Mouse (Mus musculus) skeletal muscle tissue, adult 2 months (tissue): ENCODE measurements at regions not wholly inside any gene's neighbourhood (a gene's known extent, or its start where the extent isn't known, plus 50 kb on each side); places are given as distances from the start of the nearest gene placed in this dataset.
A peak's percentile ranks its signal among the peaks of the same experiment; 100 is the strongest.

Source experiments
- DNase-seq: peaks from one replicate; pipeline ENCODE4 v3.0.0-alpha.2; 2012; ENCODE audit warnings: low read depth, low spot score

DNA sequence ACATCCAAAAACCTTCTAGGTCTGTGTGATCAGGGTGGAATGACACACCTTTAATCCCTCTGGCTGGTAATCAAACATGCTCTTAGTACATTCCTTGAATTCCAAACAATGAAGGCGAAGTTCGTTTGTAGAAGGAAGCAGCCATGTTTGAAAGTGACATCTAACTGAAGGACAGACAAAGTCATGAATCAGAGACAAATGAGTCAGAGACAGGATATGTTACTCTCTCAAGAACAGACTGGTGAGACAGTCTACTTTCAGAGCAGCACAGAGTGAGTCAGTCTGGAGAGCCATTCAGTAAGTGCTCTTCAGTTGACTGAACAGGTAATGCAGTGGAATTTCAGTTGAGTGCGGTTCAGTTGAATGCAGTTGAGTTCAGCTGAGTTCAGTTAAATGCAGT is 150.4 kb downstream of the Cpe start:
- no peak for DNase-seq

GRCm38 (mm10) chr8:64539846-64540472 is 152.9 kb downstream of the Cpe start:
- DNase-seq = no peak

DNA sequence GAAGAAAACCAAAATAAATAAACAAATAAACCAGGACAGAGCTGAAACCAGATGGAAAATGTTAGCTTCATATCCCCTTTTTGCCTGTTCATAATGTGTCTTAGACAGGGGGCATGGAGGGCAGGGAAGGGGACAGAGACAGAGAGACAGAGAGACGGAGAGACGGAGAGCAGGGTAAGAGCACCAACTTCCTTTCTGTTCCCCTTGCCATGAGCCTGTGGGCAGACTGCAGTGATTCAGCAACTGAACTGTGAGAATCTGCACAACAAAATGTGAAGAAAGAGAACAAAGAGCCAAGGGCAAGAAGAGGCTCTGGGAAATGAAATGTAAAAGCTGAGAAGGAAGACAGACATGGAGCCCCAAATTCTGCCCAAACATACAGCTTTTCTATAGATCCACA is 161.1 kb downstream of the Cpe start:
- no peak for DNase-seq

- no peak for DNase-seq
These were observed 170.3 kb downstream of the Cpe start for GRCm38 (mm10) chr8:64522441-64523102.

- no peak for DNase-seq
These were observed 173.2 kb downstream of the Cpe start for GRCm38 (mm10) chr8:64519650-64520049.

DNA sequence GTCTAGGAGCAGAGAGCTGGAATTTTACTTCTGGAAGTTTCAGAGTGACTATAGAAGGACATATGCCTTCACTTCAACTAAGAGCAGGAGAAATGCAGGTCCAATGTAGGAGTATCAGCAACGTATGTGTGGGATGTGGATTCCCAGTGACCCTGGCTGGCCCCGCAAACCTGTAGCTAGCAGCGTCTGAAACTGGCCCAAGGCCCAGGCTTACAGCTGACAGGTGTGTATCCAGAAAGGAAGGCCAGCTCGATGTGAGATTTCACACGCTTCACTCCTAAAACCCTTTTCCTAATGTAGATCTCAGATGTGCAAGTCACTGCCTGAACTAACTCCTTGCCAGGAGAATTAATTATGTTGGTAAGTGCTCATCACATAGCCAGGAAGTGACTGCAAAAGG is 176.9 kb downstream of the Cpe start:
- DNase-seq = peak; percentile 4

GRCm38 (mm10) chr8:64497281-64498060 is 195.4 kb downstream of the Cpe start:
- no peak for DNase-seq

- DNase-seq = no peak
These were observed 196.3 kb downstream of the Cpe start for GRCm38 (mm10) chr8:64496333-64497213.

GRCm38 (mm10) chr8:64491561-64491960 is 201.3 kb downstream of the Cpe start:
- no peak for DNase-seq

DNA sequence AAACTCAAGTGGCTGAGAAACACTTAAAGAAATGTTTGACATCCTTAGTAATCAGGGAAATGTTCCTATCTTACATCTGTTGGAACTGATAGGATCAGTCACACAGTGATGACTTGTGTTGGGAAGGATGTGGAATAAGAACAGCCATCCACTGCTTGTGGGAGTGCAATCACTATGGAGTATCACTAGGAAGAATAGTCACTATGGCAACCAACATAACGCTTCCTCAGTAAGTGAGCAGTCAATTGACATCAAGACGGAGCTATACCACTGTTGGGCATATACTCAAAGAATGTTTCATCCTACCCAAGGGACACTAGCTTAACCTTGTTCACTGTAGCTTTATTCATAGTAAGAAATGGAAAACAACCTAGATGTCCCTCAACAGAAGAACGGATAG is 204.8 kb downstream of the Cpe start:
- no peak for DNase-seq

DNA sequence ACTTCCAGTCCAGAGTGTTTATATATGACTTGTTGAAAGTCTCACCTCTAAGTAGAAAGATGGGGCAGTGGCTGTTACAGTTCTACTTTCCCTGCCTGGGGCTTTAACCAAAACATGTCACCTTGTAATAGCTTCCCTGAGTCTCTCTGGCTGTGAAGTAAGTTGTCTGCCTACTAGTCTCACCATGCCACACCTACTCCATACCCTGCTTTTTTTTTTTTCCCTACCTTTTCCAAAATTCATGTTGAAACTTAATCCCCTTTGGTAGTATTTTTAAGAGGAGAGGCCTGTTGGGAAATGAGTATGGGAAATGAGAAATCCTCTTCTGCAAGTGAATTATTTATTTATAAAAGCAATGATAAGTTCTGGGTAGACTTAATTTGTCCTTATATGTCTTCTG is 219.6 kb downstream of the Cpe start:
- DNase-seq = no peak

DNA sequence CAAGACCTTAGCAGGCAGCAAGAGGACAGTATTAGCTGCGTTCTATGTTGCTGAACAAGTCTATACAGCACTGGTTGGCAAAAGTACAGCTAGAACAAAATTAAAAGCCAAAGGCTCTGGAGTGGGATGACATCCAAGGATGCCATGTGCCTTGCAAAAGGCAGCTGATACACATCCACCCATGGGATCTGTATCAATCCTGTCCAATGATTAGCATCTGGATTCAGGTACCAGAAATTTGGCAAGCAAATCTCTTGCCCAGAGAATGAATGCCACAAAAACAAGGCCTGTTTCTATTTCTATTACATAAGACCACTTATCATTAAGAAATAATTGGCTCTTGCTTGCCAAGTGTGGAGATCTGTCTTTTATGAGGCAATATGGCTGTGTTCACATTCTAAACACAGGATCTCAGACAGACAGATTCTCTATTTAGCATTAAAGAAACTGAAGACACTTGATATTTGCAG is 220.0 kb downstream of the Cpe start:
- DNase-seq = no peak

DNA sequence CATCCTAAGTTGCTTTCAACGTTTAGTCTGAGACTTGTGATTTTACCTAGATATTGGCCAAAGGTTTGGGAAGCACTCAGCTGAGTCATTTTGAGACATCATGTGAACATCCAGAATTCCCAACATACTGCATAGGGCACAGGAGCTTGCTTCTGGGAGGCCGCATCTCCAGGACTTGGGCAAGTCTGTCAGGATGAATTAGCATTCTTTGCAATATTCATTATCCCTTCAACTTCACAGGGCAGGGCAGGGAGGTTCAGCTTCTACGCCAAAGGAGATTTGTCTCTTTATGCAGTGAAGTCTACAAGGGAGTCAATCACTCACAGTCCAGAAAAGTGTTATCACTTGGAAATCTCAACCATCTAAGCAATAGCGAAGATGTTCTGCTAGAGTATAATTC is 231.7 kb downstream of the Cpe start:
- DNase-seq = no peak

DNA sequence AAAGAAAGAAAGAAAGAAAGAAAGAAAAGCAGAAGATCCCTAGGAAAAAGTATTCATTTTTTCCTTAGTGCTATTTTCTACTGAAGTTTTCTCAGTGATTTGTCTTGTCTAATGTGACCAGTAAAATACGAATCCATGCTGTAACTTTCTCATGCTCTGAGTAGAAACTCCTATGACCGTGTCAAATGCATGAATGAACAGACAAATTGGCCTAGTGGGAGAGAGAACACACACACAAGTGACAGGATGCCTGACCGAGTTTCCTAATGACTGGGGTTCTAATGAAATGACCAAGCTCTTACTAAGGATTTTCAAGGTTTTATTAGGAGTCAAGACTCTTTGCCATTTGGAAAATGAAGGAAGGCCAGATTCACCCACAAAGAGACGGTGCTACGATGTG is 235.9 kb downstream of the Cpe start:
- no peak for DNase-seq

DNA sequence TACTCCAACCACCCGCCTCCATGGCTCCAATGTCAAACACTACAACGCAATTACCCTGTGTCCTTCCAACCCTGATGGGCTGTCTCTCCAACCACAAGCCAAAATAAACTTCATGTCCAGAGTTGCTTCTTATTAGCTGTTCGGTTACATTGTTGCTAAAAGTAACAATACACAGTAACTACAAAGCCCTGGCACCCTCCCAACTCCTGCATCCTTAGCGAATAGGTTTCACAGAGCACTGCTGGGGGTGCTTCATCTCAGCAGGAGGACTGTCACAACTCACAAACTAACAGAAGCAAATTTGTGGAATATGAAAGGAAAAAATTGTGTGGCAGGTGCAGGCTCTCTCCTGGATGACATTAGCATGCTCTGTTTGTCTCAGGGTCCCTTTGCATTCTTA is 238.1 kb downstream of the Cpe start:
- DNase-seq = no peak

- DNase-seq = no peak
These were observed 239.3 kb upstream of the Tll1 start for GRCm38 (mm10) chr8:64445366-64445765.

GRCm38 (mm10) chr8:64444429-64444828 is 238.4 kb upstream of the Tll1 start:
- no peak for DNase-seq

DNA sequence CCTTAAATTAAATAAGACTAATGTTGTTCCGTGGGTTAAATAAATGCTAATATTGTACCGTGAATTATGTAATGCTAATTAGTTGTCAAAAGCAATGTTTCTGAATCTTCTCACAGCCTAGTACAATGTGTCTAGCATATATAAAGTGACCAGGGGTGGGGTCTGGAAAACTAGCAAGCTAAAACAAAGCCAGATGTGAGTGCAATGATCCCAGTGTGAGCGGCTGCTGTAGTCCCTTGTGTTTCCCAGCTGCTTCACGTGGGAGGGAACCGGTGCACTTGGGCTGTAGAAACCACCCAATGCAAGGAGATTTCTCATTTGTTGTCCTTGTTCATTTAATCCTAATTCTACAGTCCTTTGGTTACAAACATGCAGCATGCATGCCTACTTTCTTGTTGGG is 232.4 kb upstream of the Tll1 start:
- no peak for DNase-seq

- DNase-seq = no peak
These were observed 228.6 kb upstream of the Tll1 start for GRCm38 (mm10) chr8:64434648-64435047.

- DNase-seq = no peak
These were observed 216.8 kb upstream of the Tll1 start for GRCm38 (mm10) chr8:64422850-64423214.

- DNase-seq = no peak
These were observed 216.3 kb upstream of the Tll1 start for GRCm38 (mm10) chr8:64422200-64422849.
